Mouse (Mus musculus) telencephalon, adult 2 months (tissue): ENCODE results near the gene Emilin1.
A peak's percentile ranks its signal among the peaks of the same experiment; 100 is the strongest.

Experiments
- DNase-seq: peaks from one replicate; pipeline ENCODE4 v3.0.0-alpha.2; 2011; ENCODE audit warnings: low read depth, low spot score

Emilin1 gene

GRCm38 (mm10) chr5:30959198-30959854, 46.1 kb downstream of the Emilin1 start:
- DNase-seq, result no peak

GRCm38 (mm10) chr5:30959966-30960501, 46.8 kb downstream of the Emilin1 start, which contains the start of gene Preb:
Gene Preb, minus strand, starts transcription at chr5:30960361.
- peak; percentile 94 for DNase-seq

- DNase-seq, result no peak
Observed at GRCm38 (mm10) chr5:30960814-30961213, 47.6 kb downstream of the Emilin1 start.

- DNase-seq, result no peak
Observed at GRCm38 (mm10) chr5:30961545-30962505, 48.6 kb downstream of the Emilin1 start.

- DNase-seq, result no peak
Observed at GRCm38 (mm10) chr5:30963916-30964315, 50.7 kb downstream of the Emilin1 start.

GRCm38 (mm10) chr5:30966189-30966588, 53.0 kb downstream of the Emilin1 start:
- no peak for DNase-seq

- no peak for DNase-seq
Observed at GRCm38 (mm10) chr5:30968416-30968815, 55.2 kb downstream of the Emilin1 start, which contains the start of gene Tcf23. Gene Tcf23, plus strand, starts transcription at chr5:30968662.

- DNase-seq, result no peak
Observed at GRCm38 (mm10) chr5:30969440-30969839, 56.2 kb downstream of the Emilin1 start.
